ENCODE assay signal across 17 mouse cellular contexts in the genomic region with DNA sequence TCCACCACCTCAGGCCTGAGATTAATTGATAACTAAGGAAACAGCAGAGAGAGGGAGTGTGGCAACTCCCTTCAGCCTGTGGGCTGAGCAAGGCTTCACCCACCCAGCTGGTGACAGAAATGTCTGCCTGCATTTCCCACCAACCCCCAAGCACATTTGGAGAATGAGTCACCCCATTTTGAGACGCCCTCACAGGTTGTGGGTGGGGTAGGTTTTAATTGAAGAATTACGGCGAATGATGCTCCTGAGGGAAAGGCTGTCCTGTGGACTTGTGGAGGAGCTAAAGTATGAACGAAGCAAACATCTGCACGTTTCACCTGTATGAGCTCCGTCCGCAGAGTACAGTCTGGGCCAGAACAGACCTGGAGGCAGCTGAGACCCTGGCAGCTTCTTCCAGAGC.
DNase-seq lines count a peak whose midpoint lies in the region; ATAC-seq lines count a peak whose summit lies in the region.
"Had no signal": no experiment of that assay in that cellular context is flagged by ENCODE, and none has a peak within 500 bp of the region (broad histone marks: within the 10 kb centered on the region; RNA-seq: fewer than 3 reads in every experiment).

No protein-coding gene starts in this region.

- H3K9ac ChIP-seq in embryonic facial prominence, embryonic 14.5 days (ENCODE audit: low read depth, low read length): no peak overlapping the region
- H3K9ac ChIP-seq in heart, embryonic 12.5 days: no peak overlapping the region
- H3K9ac ChIP-seq: forebrain, embryonic 15.5 days; hindbrain, embryonic 15.5 days; intestine, embryonic 15.5 days; liver, embryonic 13.5 days; lung, embryonic 14.5 days; stomach, embryonic 15.5 days had no signal

- ATAC-seq in embryonic facial prominence, embryonic 14.5 days (ENCODE audit: low read depth): no peak
- no peak for ATAC-seq in heart, embryonic 12.5 days (ENCODE audit: insufficient number of reproducible peaks, low FRiP score)
- ATAC-seq: activated CD4-positive, CD25-positive, alpha-beta regulatory T cell, adult 4 months; CD4-positive, CD25-positive, alpha-beta regulatory T cell, adult 4 months had no signal

- intact Hi-C loops in left cerebral cortex, postnatal 25 days (cut with DNase I): no loop called here

- DNase-seq in embryonic facial prominence, embryonic 14.5 days (ENCODE audit: low spot score): peak; percentile 10
- DNase-seq in embryonic facial prominence, embryonic 10.5 days (ENCODE audit: low spot score): no peak
- DNase-seq in left cerebral cortex, adult 18-20 months (ENCODE audit: low spot score in 2 of 2): peak; percentile 73 to 77
- no peak for DNase-seq in left cerebral cortex, adult 11 months (ENCODE audit: low spot score)
- peak; percentile 92 for DNase-seq in brain, adult 2 months (ENCODE audit: low read depth, low spot score)
- DNase-seq in left cerebral cortex, postnatal 25 days (ENCODE audit: low spot score in 2 of 2): peak; percentile 57 to 90
- no peak for DNase-seq in thymus, postnatal 0 days (ENCODE audit: low spot score)
- DNase-seq: heart, adult 11 months; liver, embryonic 13.5 days had no signal

- no peak overlapping the region for H3K4me3 ChIP-seq in embryonic facial prominence, embryonic 14.5 days (ENCODE audit: low read depth, low read length)
- no peak overlapping the region for H3K4me3 ChIP-seq in embryonic facial prominence, embryonic 10.5 days
- no peak overlapping the region for H3K4me3 ChIP-seq in heart, embryonic 12.5 days
- H3K4me3 ChIP-seq: forebrain, embryonic 15.5 days; hindbrain, embryonic 15.5 days; intestine, embryonic 15.5 days; liver, embryonic 13.5 days; stomach, embryonic 15.5 days had no signal

- no peaks in the 10 kb centered on the region for H3K27me3 ChIP-seq in embryonic facial prominence, embryonic 14.5 days (replicated peaks; ENCODE audit: control insufficient read depth, insufficient read depth, low read length)
- H3K27me3 ChIP-seq in embryonic facial prominence, embryonic 10.5 days (replicated peaks; ENCODE audit: low read depth, poor library complexity, severe bottlenecking): no peaks in the 10 kb centered on the region
- H3K27me3 ChIP-seq in heart, embryonic 12.5 days (replicated peaks): no peaks in the 10 kb centered on the region
- H3K27me3 ChIP-seq: forebrain, embryonic 15.5 days; hindbrain, embryonic 15.5 days; intestine, embryonic 15.5 days; liver, embryonic 13.5 days; stomach, embryonic 15.5 days had no signal

- H3K36me3 ChIP-seq in embryonic facial prominence, embryonic 14.5 days (ENCODE audit: control insufficient read depth, insufficient read depth, low read length): no peaks in the 10 kb centered on the region
- H3K36me3 ChIP-seq in embryonic facial prominence, embryonic 10.5 days (replicated peaks): no peaks in the 10 kb centered on the region
- H3K36me3 ChIP-seq in heart, embryonic 12.5 days: no peaks in the 10 kb centered on the region
- H3K36me3 ChIP-seq: intestine, embryonic 15.5 days; liver, embryonic 13.5 days; stomach, embryonic 15.5 days had no signal

- 81% methylated on average over 7 of the region's 7 CpGs for WGBS in embryonic facial prominence, embryonic 14.5 days
- WGBS in embryonic facial prominence, embryonic 10.5 days: 93% methylated on average over 7 of the region's 7 CpGs
- WGBS in heart, embryonic 12.5 days: 87% methylated on average over 7 of the region's 7 CpGs

- no peak overlapping the region for H3K27ac ChIP-seq in embryonic facial prominence, embryonic 14.5 days (replicated peaks; ENCODE audit: low read depth, low read length)
- no peak overlapping the region for H3K27ac ChIP-seq in embryonic facial prominence, embryonic 10.5 days (replicated peaks)
- H3K27ac ChIP-seq in heart, embryonic 12.5 days (ENCODE audit: poor library complexity, severe bottlenecking): no peak overlapping the region
- H3K27ac ChIP-seq: forebrain, embryonic 15.5 days; hindbrain, embryonic 15.5 days; intestine, embryonic 15.5 days; liver, embryonic 13.5 days; stomach, embryonic 15.5 days had no signal

- H3K4me1 ChIP-seq in embryonic facial prominence, embryonic 14.5 days (ENCODE audit: control insufficient read depth, insufficient read depth, low read length): no peaks in the 10 kb centered on the region
- peaks cover 8% of the 10 kb centered on the region for H3K4me1 ChIP-seq in embryonic facial prominence, embryonic 10.5 days
- no peaks in the 10 kb centered on the region for H3K4me1 ChIP-seq in heart, embryonic 12.5 days (replicated peaks)
- H3K4me1 ChIP-seq: forebrain, embryonic 15.5 days; hindbrain, embryonic 15.5 days; intestine, embryonic 15.5 days; stomach, embryonic 15.5 days had no signal

- H3K4me2 ChIP-seq in embryonic facial prominence, embryonic 14.5 days (ENCODE audit: low read depth, low read length): no peak overlapping the region
- no peak overlapping the region for H3K4me2 ChIP-seq in heart, embryonic 12.5 days
- H3K4me2 ChIP-seq: forebrain, embryonic 15.5 days; hindbrain, embryonic 15.5 days; intestine, embryonic 15.5 days; liver, embryonic 13.5 days; lung, embryonic 14.5 days; stomach, embryonic 15.5 days had no signal

- no peaks in the 10 kb centered on the region for H3K9me3 ChIP-seq in embryonic facial prominence, embryonic 14.5 days (ENCODE audit: control insufficient read depth, low read length)
- H3K9me3 ChIP-seq in embryonic facial prominence, embryonic 10.5 days: no peaks in the 10 kb centered on the region
- H3K9me3 ChIP-seq in heart, embryonic 12.5 days (replicated peaks): no peaks in the 10 kb centered on the region
- H3K9me3 ChIP-seq: forebrain, embryonic 15.5 days; hindbrain, embryonic 15.5 days; intestine, embryonic 15.5 days; liver, embryonic 13.5 days; stomach, embryonic 15.5 days had no signal

Comparison
In these comparisons a context has a peak if more than half of its experiments do, and no peak if none do; other contexts are left out.
1. DNase-seq: peak in embryonic facial prominence, embryonic 14.5 days (single experiment), left cerebral cortex, adult 18-20 months (2 of 2), brain, adult 2 months (single experiment) and left cerebral cortex, postnatal 25 days (2 of 2); none in embryonic facial prominence, embryonic 10.5 days (single experiment), left cerebral cortex, adult 11 months (single experiment) and thymus, postnatal 0 days (single experiment).